Mouse (Mus musculus) hindbrain, embryonic 16.5 days (tissue): ENCODE measurements around the gene Bcl7a. TPM values are rescaled to one million over a fixed set of nuclear protein-coding genes. Genes with fewer than 3 reads are reported as not detected.

Source experiments
- ATAC-seq: fragments of 200-750 bp; cut with Nextera tagmentation; 2 replicates; pipeline ENCODE4 v1.8.0; 2017; ENCODE audit warnings: moderate TSS enrichment, moderate library complexity
- H3K27ac ChIP-seq: fragments of 300-500 bp; sonication (generic); 2 replicates; pipeline ENCODE4 v1.5.1; 2014; ENCODE audit warnings: low read depth, mild to moderate bottlenecking, control low read depth, low read length, moderate library complexity
- H3K27me3 ChIP-seq: fragments of 300-500 bp; sonication (generic); replicated peaks from 2 replicates; pipeline ENCODE4 v1.6.1; 2014; ENCODE audit warnings: low read length; ENCODE audit not compliant: control insufficient read depth, insufficient read depth
- H3K36me3 ChIP-seq: fragments of 300-500 bp; sonication (generic); 2 replicates; pipeline ENCODE4 v1.6.1; 2014; ENCODE audit warnings: mild to moderate bottlenecking, low read length, moderate library complexity, mixed read lengths; ENCODE audit not compliant: control insufficient read depth, insufficient read depth
- H3K4me1 ChIP-seq: fragments of 300-500 bp; sonication (generic); 2 replicates; pipeline ENCODE4 v1.6.1; 2014; ENCODE audit warnings: low read depth, low read length; ENCODE audit not compliant: control insufficient read depth, insufficient read depth
- H3K4me2 ChIP-seq: fragments of 300-500 bp; sonication (generic); 2 replicates; pipeline ENCODE4 v1.6.1; 2014; ENCODE audit warnings: mild to moderate bottlenecking, low read length, control low read depth, moderate library complexity
- H3K4me3 ChIP-seq: fragments of 300-500 bp; sonication (generic); 2 replicates; pipeline ENCODE4 v1.5.1; 2014; ENCODE audit warnings: mild to moderate bottlenecking, low read length, control low read depth, moderate library complexity
- H3K9ac ChIP-seq: fragments of 300-500 bp; sonication (generic); 2 replicates; pipeline ENCODE4 v1.6.1; 2014; ENCODE audit warnings: low read depth, mild to moderate bottlenecking, control low read depth, low read length, moderate library complexity
- H3K9me3 ChIP-seq: fragments of 300-500 bp; sonication (generic); 2 replicates; pipeline ENCODE4 v1.6.1; 2014; ENCODE audit warnings: mild to moderate bottlenecking, low read length, moderate library complexity; ENCODE audit not compliant: control insufficient read depth
- WGBS: fragments of 180-500 bp; shearing (Covaris S2); extraction: QIAGEN DNeasy Blood & Tissue Kit; methylation state at CpG from one replicate; pipeline ENCODE4 v1.1.7; 2014; 5-methylcytosine and 5-hydroxymethylcytosine counted together
- polyA plus RNA-seq: library from polyadenylated mRNA; unstranded; fragments of >200 nt; fragmentation: Nextera tagmentation; extraction: Ambion mirVana; gene quantifications from 2 replicates; pipeline ENCODE4 v1.2.1, GENCODE M21; 2015

Bcl7a gene
- polyA plus RNA-seq, 1 experiment from 2014 or later: 31.1 TPM

GRCm38 (mm10) chr5:123368869-123369488 lies 25.3 kb downstream of the Bcl7a start:
- 77% methylated on average over 13 of the region's 13 CpGs for WGBS
- no peak overlapping the region for H3K4me2 ChIP-seq
- ATAC-seq: no peak; the same call in 1 of the 2 replicates
- H3K36me3 ChIP-seq: peaks cover 43% of the 10 kb centered on the region
- no peak overlapping the region for H3K9ac ChIP-seq
- no peaks in the 10 kb centered on the region for H3K4me1 ChIP-seq
- no peak overlapping the region for H3K4me3 ChIP-seq
- H3K27me3 ChIP-seq: no peaks in the 10 kb centered on the region
- H3K9me3 ChIP-seq: no peaks in the 10 kb centered on the region
- H3K27ac ChIP-seq: no peak overlapping the region

GRCm38 (mm10) chr5:123370049-123370448 lies 26.4 kb downstream of the Bcl7a start:
- no peak overlapping the region for H3K9ac ChIP-seq
- no peak overlapping the region for H3K4me3 ChIP-seq
- H3K9me3 ChIP-seq: no peaks in the 10 kb centered on the region
- H3K27me3 ChIP-seq: no peaks in the 10 kb centered on the region
- peaks cover 43% of the 10 kb centered on the region for H3K36me3 ChIP-seq
- no peak for ATAC-seq
- H3K4me1 ChIP-seq: no peaks in the 10 kb centered on the region
- no peak overlapping the region for H3K27ac ChIP-seq
- no peak overlapping the region for H3K4me2 ChIP-seq
- 91% methylated on average over 5 of the region's 5 CpGs for WGBS

GRCm38 (mm10) chr5:123375262-123375661 lies 31.6 kb downstream of the Bcl7a start:
- Histone ChIP-seq H3K9ac (no peak overlapping the region), H3K27me3 (no peaks in the 10 kb centered on the region), H3K36me3 (peaks cover 29% of the 10 kb centered on the region), H3K4me2 (no peak overlapping the region), H3K4me3 (no peak overlapping the region), H3K9me3 (no peaks in the 10 kb centered on the region), H3K4me1 (no peaks in the 10 kb centered on the region; the same call in 1 of the 2 replicates), H3K27ac (no peak overlapping the region)
- no peak for ATAC-seq
- whole genome bisulfite sequencing: 96% methylated on average over 10 of the region's 10 CpGs

- H3K4me3 ChIP-seq: no peak overlapping the region
- WGBS: 89% methylated on average over 6 of the region's 6 CpGs
- no peaks in the 10 kb centered on the region; the same call in 1 of the 2 replicates for H3K4me1 ChIP-seq
- peaks cover 23% of the 10 kb centered on the region for H3K36me3 ChIP-seq
- H3K9ac ChIP-seq: no peak overlapping the region
- no peak overlapping the region for H3K4me2 ChIP-seq
- no peaks in the 10 kb centered on the region for H3K9me3 ChIP-seq
- 0 out of 2 replicates have a peak overlapping the region, but pooled peaks have one; percentile 34 for H3K27ac ChIP-seq
- H3K27me3 ChIP-seq: no peaks in the 10 kb centered on the region
- ATAC-seq: no peak
These were observed 32.3 kb downstream of the Bcl7a start for GRCm38 (mm10) chr5:123375793-123376452.

DNA sequence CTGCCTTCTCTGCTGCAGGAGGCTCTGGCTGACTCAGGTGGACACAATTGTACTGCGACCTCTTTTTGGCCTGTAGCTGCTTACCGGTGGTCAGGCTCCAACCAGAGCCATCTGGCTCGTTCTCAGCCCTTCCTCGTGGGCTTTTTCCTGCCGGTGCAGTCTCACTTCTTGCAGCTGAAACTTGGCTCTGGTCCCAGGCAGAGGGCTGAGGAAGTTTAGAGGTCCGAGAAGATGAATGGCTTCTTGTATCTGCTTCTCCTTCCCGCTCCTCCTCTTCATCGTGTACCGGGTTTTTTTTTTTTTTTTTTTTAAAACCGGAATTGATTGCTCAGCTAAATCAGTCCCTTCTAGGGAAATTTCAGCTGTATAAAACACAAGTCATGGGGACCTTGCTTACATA lies 32.9 kb downstream of the Bcl7a start:
- Histone ChIP-seq H3K27me3 (no peaks in the 10 kb centered on the region), H3K9ac (no peak overlapping the region; the same call in 1 of the 2 replicates), H3K27ac (0 out of 2 replicates have a peak overlapping the region, but pooled peaks have one; percentile 34), H3K4me2 (no peak overlapping the region), H3K4me3 (no peak overlapping the region), H3K9me3 (no peaks in the 10 kb centered on the region), H3K36me3 (peaks cover 16% of the 10 kb centered on the region), H3K4me1 (no peaks in the 10 kb centered on the region; the same call in 1 of the 2 replicates)
- 21% methylated on average over 10 of the region's 10 CpGs for WGBS
- peak; percentile 56 for ATAC-seq

DNA sequence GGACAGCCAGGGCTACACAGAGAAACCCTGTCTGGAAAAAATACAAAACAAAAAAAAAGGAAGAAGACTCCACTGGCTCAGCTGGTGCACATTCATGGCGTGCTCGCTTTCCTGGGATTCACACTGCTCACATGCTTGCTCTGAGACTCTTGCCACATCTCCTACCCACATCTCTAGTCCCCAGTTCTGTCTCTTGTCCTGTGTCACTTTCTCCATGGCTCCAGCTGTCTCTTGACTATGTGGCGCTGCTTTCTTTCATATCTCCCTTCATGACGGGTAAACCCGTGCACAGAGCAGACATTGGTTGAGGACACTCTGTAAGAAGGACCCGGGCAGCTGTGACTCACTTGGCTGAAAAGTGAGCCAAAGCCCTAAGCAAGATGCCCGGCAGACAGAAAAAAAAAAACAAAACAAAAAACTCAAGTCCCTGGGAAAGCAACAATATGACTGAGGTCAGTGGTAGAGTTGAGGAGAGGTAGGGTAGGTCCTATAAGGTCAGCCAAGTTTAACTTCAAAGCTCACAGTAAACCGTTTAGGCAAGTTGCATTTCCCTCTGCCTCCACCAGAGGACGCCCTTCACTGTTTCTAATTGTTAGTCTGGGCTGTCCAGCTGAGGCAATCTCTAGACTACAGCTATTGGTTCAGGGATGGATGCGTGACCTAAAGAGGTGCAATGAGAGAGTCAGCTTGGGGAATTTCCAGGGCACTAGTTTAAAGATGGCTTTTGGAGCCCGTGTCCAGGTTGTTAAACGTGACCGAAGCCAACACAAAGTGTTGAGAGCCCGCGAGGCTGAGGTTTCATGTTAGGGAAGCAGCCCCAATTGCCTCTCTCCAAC lies 33.7 kb downstream of the Bcl7a start:
- no peak overlapping the region; the same call in 1 of the 2 replicates for H3K9ac ChIP-seq
- no peak for ATAC-seq
- no peak overlapping the region for H3K27ac ChIP-seq

DNA sequence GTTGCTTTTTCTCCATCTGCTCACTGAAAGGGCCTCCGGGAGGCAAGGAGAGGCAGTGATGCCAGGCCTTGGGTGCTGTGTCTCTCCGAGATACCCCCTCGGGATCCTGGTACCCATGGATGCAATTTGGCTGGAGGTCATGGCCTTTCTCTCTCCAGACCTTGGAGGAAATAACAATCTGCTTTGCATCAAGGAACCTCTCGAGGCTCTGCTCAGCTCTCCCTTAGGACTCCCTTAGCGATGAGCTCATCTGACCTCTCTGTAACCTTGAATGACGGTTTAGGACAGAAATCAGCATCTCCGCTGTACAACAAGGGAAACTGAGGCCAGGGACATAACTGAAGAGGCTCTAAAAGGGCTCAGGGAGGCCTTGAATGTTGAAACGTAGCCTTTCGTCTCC lies 35.1 kb downstream of the Bcl7a start:
- Histone ChIP-seq H3K9me3 (no peaks in the 10 kb centered on the region), H3K4me3 (no peak overlapping the region), H3K27ac (no peak overlapping the region), H3K4me2 (no peak overlapping the region), H3K27me3 (no peaks in the 10 kb centered on the region), H3K4me1 (no peaks in the 10 kb centered on the region; the same call in 1 of the 2 replicates), H3K9ac (no peak overlapping the region), H3K36me3 (no peaks in the 10 kb centered on the region)
- no peak for ATAC-seq
- WGBS: 84% methylated on average over 9 of the region's 9 CpGs

More for the DNA sequence above, 33.7 kb downstream of the Bcl7a start:
- peaks cover 9% of the 10 kb centered on the region for H3K36me3 ChIP-seq
- no peaks in the 10 kb centered on the region for H3K27me3 ChIP-seq
- no peak overlapping the region for H3K4me2 ChIP-seq
- no peaks in the 10 kb centered on the region; the same call in 1 of the 2 replicates for H3K4me1 ChIP-seq
- WGBS: 66% methylated on average over 15 of the region's 15 CpGs
- H3K9me3 ChIP-seq: no peaks in the 10 kb centered on the region
- H3K4me3 ChIP-seq: no peak overlapping the region

DNA sequence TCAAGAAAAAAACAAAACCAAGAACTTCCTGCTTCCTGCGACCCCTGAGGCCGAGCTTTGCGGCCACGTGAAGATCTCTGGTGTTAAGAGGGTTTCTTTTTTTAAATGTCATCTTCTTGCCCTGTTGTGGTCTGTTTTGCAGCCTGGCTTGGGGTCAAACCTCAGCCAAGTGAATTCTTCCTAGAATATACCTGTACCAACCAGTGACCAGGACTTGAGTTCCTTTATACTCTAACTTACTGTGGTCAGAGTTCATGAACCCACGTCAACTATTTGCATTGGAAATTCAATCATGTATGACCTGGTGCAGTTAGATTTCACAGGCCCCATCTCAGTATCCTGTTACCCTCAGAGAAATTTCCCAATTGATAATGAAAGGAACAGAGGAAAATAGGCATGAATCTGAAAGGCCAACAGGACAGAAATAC lies 35.9 kb downstream of the Bcl7a start:
- H3K27me3 ChIP-seq: no peaks in the 10 kb centered on the region
- no peak overlapping the region for H3K9ac ChIP-seq
- no peak overlapping the region for H3K4me2 ChIP-seq
- no peak for ATAC-seq
- 84% methylated on average over 5 of the region's 5 CpGs for WGBS
- H3K4me3 ChIP-seq: no peak overlapping the region
- no peak overlapping the region for H3K27ac ChIP-seq
- H3K36me3 ChIP-seq: no peaks in the 10 kb centered on the region
- H3K9me3 ChIP-seq: no peaks in the 10 kb centered on the region
- no peaks in the 10 kb centered on the region; the same call in 1 of the 2 replicates for H3K4me1 ChIP-seq

- 35% methylated on average over 20 of the region's 20 CpGs for WGBS
- ATAC-seq: no peak
- no peaks in the 10 kb centered on the region for H3K36me3 ChIP-seq
- no peak overlapping the region for H3K4me3 ChIP-seq
- H3K4me2 ChIP-seq: no peak overlapping the region
- H3K27ac ChIP-seq: no peak overlapping the region
- no peaks in the 10 kb centered on the region for H3K27me3 ChIP-seq
- H3K9me3 ChIP-seq: no peaks in the 10 kb centered on the region
- H3K9ac ChIP-seq: no peak overlapping the region
- no peaks in the 10 kb centered on the region for H3K4me1 ChIP-seq
These were observed 38.3 kb downstream of the Bcl7a start for GRCm38 (mm10) chr5:123381968-123382367.
